Mouse (Mus musculus) liver, embryonic 14 days (tissue): ENCODE measurements around the gene Glg1. TPM values are rescaled to one million over a fixed set of nuclear protein-coding genes. Genes with fewer than 3 reads are reported as not detected.

Experiments
- polyA plus RNA-seq: library from polyadenylated mRNA; depleted of rRNA; stranded (reverse); fragments of >200 nt; gene quantifications from 2 replicates; pipeline ENCODE4 v1.2.3, GENCODE M21; 2012; rRNA removed

The Glg1 gene
- 6.3 and 6.7 TPM in 2 replicates for polyA plus RNA-seq

DNA sequence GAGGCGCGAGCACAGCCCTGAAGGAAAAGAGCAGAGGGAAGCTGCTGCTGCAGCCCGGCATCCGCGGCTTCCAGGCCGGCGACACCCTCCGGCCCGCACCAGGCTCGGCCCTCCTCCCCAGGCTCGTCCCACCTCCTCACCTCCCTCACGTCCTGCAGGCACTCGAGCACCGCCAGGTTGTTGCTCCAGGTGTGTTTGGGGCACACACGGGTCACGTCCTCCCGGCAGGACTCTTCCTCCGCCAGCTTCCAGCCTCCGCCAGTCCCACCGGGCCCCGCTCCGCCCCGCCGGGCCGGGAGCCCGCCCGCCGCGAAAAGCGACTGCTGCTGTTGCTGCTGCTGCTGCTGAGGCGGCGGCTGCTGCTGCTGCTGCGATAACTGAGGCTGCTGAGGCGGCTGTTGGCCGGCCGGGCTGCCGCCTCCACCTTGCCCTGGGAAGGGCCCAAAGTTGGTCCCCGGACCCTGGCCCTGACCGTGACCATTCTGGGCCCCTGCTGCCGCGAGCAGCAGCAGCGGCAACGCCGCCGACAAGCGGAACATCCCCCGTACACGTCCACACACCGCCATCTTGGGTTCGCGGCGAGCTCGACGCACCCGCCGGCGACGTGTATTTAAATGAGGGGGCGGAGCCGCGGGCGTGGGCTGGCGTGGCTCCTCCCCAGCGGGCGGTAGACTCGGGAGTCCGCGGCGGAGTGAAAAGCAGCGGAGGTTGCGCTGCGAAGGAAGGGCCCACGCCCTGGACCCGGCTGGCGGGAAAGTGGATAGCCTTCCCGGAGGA is at the start of gene Glg1:
Gene Glg1 (minus strand): TSS at position 586 of the 777 bp plus-strand sequence.

DNA sequence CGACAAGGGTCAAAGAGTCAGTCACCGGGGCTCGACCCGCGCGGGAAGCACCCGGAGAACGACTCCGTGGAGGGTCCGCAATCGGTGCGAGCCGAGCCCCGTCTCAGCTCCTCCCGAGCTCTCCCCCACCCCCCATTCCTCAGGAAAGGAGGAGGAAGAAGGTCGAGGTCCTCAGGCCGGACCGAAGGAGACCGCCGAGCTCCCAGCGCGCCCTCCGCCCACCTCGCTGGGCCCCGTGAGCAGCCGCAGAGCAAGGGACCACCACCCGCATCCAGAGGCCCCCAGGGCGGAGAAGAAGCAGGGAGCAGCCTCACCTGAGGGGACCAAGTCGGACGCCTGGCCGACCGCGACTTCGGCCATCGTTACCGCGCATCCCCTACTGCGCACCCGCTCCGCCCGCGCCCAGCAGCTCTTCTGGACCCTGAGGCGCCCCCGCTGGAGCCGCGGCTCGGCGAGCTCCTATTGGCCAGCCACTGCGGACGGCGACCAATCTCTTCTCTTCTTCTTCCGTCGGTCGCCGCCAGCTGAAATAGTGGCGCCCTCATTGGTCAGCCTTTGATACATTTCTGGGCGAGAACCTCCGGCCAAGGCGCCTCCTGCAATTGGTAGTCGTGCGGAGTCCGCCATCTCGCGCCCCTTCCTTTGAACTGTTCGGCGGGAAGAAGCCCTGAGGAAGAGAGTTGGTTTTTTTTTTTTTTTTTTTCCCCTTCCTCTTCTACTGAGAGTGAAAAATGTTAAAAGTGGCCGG is 41.0 kb upstream of the Glg1 start, which contains the start of gene Rfwd3:
Gene Rfwd3 (minus strand): TSS at position 402 of the 748 bp plus-strand sequence.

Other genes starting within 250 kb of the Glg1 start
- 2.5 and 2.9 TPM in 2 replicates for gene Ddx19b, start 227.5 kb downstream of the Glg1 start, polyA plus RNA-seq
- gene Aars, start 226.1 kb downstream of the Glg1 start, polyA plus RNA-seq: 32.5 and 33.3 TPM in 2 replicates
- 5.6 and 7.6 TPM in 2 replicates for gene Exosc6, start 202.9 kb downstream of the Glg1 start, polyA plus RNA-seq
- not detected in 2 replicates for gene Clec18a, start 166.8 kb downstream of the Glg1 start, polyA plus RNA-seq
- 1.8 and 1.9 TPM in 2 replicates for gene Pdpr, start 164.6 kb downstream of the Glg1 start, polyA plus RNA-seq
- 22.9 and 29.5 TPM in 2 replicates for gene Rfwd3, start 41.0 kb upstream of the Glg1 start, polyA plus RNA-seq
- 1.7 and 2.7 TPM in 2 replicates for gene Mlkl, start 79.0 kb upstream of the Glg1 start, polyA plus RNA-seq
- 0.02 and 0.03 TPM in 2 replicates for gene Fa2h, start 134.6 kb upstream of the Glg1 start, polyA plus RNA-seq